Mouse (Mus musculus) frontal cortex, postnatal 25 days (tissue): Measurements from ENCODE around the gene Fig4.

Experiments used
- DNase-seq, 2 experiments: peaks; one replicate each; pipeline ENCODE4 v3.0.0; 2022; ENCODE audit warnings: low spot score in 2 of 2

The Fig4 gene

GRCm38 (mm10) chr10:41261218-41261617 is 41.8 kb downstream of the Fig4 start:
- no peak for DNase-seq

GRCm38 (mm10) chr10:41260243-41261006 is 42.6 kb downstream of the Fig4 start:
- DNase-seq = no peak

DNA sequence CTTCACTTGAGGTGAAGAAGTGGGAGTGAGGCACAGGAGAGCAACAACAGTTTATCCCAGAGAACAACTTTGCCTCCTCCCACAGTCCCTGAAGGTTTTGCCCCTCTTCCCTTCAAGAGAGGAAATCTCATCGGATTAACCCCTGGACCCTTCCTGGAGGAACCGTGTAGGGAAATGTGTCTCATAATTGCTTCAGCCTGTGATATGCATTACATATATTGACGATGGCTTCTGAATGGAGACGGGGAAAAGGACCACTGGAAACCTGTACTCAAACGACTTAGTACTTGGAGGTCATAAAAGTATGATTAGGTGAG is 52.4 kb downstream of the Fig4 start:
- no peak for DNase-seq

- no peak for DNase-seq
Measured at GRCm38 (mm10) chr10:41250045-41250748, 52.9 kb downstream of the Fig4 start.

DNA sequence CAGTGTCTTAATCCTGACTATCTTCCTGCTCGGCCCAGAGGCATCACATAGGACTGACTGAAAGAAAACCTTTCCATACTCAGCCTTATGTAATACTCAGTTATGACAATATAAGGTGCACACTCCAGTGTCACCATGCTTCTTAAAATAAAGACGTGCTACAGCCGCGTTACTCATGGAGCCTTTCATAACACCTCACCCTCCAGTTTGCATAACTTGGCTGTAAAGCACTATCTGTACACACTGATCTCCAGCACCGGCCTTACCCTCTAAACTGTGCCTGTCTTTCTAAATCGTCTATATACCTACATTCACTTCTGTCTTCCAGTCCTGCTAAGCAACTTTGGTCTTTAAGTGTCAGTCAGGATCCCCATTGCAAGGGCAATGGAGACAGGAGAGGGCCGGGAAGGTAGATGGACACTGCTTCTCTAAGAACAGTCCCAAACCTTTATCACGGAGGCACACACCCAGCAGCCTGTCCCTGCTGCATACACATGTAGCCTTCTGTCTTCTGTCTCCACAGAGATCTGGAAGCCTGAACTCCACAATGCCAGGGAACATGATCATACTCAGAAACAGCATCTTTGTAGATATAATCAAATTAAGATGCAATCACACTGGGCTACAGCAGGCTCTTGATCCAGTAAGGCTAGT is 53.9 kb downstream of the Fig4 start:
- no peak for DNase-seq

- DNase-seq = no peak
Measured at GRCm38 (mm10) chr10:41247800-41248473, 55.1 kb downstream of the Fig4 start.

DNA sequence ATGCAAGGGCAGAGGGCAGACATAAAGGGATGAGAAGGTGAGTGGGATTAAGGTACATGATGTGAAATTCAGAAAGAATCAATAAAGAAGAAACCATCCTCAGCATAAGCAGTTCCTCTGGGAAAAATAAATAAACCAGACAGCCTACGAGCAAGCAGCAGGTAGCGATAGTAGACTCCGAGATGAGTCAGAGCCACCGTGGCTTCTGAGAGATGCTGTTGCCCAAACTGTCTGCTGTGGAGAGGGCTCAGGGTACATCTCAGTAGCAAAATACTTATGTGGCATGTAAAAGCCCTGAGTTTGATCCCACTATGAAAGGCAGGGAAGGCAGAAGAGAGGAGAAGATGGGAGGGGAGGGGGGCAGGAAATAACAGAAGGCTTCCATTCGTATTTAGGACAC is 56.9 kb downstream of the Fig4 start:
- no peak for DNase-seq

DNA sequence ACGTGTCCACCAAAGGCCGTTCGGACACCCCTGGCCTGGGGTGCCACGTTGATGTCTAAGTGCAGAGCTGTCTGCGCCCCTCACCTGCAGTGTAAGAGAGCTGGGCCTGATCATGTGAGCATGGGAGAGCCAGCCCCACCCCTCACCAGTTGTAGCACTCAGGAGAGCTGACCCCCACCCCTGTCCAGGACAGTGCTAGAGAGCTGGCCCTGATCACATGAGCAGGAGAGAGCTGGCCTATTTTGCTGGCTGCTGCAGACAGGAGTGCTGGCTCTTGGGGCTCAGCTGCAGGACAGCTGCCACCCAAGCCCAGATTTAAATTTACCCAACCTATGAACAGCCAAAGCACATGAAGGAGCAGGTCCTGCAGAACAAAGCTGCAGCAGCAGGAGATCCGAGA is 57.6 kb downstream of the Fig4 start:
- no peak for DNase-seq

GRCm38 (mm10) chr10:41245028-41245427 is 58.0 kb downstream of the Fig4 start:
- DNase-seq = no peak

DNA sequence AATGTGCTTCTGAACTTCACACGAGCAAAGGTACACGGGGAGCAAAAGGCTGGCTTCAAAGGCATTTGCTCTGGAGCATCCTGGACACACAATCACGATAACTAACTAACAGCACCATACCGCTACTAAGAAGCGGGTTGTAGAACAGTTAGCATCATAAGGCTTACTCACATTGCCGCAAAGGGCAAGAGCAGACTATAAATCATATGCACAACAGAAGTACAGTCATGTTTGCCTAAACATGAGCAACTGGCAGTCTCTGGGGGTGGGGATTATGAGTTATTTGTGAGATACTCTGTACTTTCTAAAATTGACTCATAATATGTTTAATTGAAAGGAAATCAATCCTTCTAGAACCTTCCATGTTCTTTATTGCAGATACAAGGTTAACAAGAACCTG is 59.1 kb downstream of the Fig4 start:
- no peak for DNase-seq

- no peak for DNase-seq
Measured at GRCm38 (mm10) chr10:41241558-41242242, 61.4 kb downstream of the Fig4 start.

- DNase-seq = no peak
Measured at GRCm38 (mm10) chr10:41241080-41241479, 62.0 kb downstream of the Fig4 start.

DNA sequence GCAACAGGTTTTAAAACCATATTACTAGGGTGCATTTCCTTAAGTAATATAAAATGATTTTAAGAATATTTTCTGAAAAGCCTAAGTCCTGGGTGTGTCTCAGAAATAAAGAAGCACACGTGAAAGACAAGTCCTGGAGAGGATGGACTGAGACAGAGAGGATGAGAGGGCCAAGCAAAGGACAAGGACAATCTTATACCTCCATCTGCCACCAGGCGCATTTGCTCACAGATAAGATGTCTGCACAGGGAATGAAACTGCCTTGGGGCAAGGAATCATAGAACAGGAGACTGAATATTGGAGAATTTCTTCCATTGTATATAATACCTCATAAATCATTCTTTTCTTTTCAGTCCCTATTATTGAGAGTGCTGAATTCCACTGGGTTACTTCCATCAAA is 67.0 kb downstream of the Fig4 start:
- no peak for DNase-seq

GRCm38 (mm10) chr10:41235584-41235983 is 67.5 kb downstream of the Fig4 start:
- no peak for DNase-seq

DNA sequence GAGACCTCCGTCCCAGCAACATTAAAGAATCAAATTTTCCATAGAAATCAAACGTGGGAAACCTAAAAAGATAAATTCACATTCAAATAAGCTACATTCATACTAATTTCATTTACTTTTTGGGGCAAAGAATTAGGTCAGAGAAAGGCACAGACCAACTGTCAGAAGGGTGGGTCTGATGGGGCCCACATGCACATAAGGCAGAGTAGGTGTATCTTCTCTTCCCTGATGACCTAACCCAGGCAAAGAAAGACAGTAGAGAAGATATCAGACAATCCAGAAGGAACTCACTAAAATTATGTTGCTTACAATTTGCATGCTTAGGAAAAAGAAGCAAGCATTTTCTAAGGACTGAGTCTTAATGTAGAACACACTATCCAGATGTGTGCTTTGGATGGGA is 67.9 kb downstream of the Fig4 start:
- no peak for DNase-seq

- DNase-seq = no peak
Measured at GRCm38 (mm10) chr10:41234552-41234951, 68.5 kb downstream of the Fig4 start.

DNA sequence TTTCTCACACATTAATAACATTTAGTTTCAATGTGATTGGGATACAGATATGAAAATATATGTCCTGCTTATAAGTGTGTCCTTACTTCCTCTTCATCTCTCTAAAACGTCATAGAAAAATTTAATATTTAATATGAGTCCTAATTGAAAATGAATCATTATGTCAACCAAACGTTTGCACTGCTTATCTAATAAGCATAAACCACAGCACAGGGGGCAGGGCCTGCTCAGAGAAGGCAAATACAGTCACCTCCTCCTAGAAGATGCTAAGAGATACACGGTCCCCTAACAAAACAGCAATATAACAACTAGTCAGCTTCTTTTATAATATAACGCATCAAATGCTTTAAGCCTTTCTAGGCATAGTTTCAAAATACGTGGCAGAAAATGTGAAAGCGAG is 69.9 kb downstream of the Fig4 start:
- DNase-seq = no peak

DNA sequence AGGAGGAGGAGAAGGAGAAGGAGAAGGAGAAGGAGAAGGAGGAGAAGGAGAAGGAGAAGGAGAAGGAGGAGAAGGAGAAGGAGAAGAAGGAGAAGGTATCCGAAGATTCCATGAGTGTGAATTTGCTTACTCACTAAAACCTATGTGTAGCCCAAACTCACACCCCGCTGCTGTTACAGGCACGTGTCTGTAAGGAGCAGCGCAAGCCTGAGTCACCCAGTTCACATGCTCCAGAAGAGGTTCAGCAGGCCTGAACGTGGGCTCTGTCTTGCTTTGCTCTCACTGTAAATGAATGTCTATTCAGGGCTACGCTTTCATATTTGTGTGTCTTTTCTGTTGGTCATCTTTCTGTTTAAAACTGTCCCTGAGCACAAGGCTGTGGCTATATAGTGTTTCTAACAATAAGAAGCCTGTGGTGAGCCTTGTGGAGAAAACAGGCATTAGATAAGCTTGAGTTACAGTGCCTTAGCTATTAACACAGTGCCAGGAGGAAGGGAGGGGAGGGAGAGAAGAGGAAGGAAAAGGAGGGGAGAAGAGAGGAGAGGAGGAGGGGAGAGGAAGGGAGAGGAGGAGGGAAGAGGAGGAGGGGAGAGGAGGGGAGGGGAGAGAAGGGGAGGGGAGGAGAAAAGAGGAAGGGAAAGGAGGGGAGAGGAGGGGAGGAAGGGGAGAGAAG is 71.8 kb downstream of the Fig4 start:
- no peak for DNase-seq

DNA sequence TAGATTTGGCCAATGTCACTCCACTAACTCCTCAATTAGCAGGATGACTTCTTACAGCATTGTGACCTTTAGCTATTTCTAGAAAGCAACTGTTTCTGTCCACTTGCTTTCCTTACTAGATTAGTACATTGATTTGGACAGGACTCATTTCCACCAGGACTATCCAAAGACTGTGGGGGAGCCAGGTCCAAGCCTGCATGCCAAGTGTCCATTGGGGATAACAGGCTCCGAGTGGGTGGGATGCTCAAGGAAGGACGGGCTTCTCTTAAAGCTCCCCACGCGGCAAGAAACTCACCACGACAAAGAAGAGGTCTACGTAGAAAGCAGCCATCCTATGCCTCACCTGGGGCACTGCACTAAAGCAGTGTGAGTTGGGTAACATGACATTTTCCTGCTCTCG is 75.4 kb downstream of the Fig4 start:
- DNase-seq = no peak

- no peak for DNase-seq
Measured at GRCm38 (mm10) chr10:41223499-41223898, 79.6 kb downstream of the Fig4 start.

GRCm38 (mm10) chr10:41221204-41221603 is 81.9 kb downstream of the Fig4 start:
- no peak for DNase-seq
